Mouse (Mus musculus): Measurements from ENCODE around the gene Slc17a8. TPM values are rescaled to one million over a fixed set of nuclear protein-coding genes. Genes with fewer than 3 reads are reported as not detected.
"Not testable (repeated sequence)": the region's sequence is repeated elsewhere in the genome, so short reads cannot be mapped to it uniquely, and the experiment has no call there.

Gene Slc17a8
- total RNA-seq (2021), result not detected
- long read RNA-seq, experiment 1, result 0 reads
- long read RNA-seq, experiment 2, result 0 reads

DNA sequence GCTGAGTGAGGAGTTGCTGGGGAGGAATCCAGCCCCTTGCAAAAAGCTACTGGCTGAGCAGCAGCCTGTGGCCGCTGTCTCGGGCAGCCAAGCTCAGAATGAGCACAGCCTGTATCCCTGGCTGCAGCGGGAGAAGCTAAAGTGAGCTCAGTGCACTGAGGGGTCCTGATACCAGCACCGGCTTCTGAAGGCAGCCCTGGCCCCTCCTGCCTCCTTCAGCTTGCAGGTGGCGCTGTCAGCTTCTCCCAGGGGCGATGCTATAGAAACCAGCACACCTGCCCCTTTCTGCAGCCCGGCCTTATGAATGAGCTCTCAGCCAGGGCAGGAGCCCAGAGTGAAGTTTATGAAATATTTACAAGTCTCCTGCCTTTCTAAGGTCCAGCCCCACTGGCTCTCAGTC is at the start of gene Slc17a8:
TSS of gene Slc17a8 (minus strand) at position 125 of the 400 bp plus-strand sequence.
- DNase-seq, result no peak

GRCm38 (mm10) chr10:89670371-89670770 is 49.3 kb upstream of the Slc17a8 start:
- not testable (repeated sequence) for DNase-seq

DNA sequence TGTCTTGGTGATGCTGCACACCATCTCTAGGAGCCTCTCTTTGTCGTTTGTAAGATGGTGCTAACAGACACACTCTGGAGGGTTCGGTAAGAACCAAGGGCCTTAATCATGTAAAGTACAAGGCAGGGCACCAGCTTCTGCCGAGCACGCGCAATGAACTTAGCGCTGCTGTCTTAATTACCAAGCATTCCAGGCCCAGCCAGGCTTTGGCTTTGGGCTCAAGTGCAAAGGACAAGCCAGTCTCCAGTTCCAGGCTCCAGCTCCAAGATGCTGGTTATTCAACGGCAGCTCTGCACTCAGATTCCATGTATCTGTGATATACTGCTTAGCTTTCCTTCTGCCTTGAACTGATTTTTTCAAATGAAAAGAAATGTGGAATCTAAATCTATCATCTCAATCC is 46.5 kb upstream of the Slc17a8 start:
- DNase-seq, result no peak

- no peak for DNase-seq
Observed at GRCm38 (mm10) chr10:89665679-89666078, 44.6 kb upstream of the Slc17a8 start.

- no peak for DNase-seq
Observed at GRCm38 (mm10) chr10:89664977-89665645, 44.1 kb upstream of the Slc17a8 start.

GRCm38 (mm10) chr10:89656366-89656765 is 35.3 kb upstream of the Slc17a8 start:
- no peak for DNase-seq

DNA sequence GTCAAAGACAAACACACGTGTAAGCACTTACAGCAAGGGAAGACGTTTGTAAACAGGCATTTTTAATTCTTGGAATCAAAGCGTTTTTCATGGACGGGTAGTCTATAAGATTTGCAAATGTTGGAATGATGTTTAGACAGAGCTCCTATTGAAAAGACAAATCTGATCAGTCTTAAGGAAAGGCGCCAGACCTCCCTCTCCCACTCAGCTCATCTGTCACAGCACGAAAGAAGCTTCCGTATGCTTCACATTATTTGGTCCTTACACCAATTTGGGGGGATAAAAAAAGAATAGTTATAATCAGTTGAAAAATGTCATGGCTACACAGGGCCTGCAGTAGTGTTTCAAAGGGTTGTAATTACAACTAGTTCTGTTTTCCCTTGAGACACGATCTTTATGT is 31.9 kb upstream of the Slc17a8 start:
- no peak for DNase-seq

- DNase-seq, result no peak
Observed at GRCm38 (mm10) chr10:89651691-89652090, 30.6 kb upstream of the Slc17a8 start.

- DNase-seq, result no peak
Observed at GRCm38 (mm10) chr10:89646918-89647317, 25.9 kb upstream of the Slc17a8 start.

DNA sequence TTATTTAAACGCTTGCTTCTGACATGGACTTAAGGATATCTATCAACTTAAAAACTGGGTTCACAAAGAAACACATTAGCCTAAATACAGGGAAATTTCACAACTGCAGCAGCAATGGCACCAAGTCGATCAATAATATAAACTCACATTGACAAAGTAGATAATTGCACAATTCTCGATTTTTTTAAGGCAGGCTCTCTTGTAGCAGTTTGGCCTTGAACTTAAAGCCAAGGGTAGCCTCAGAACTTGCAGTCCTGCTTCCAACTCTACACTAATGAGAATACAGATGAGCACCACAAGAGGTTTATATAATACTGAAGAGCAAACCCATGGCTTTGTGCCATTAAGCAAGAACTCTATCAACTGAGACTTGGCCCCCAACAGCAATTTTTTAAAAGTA is 15.9 kb upstream of the Slc17a8 start:
- DNase-seq, result no peak

GRCm38 (mm10) chr10:89635018-89635417 is 14.0 kb upstream of the Slc17a8 start:
- no peak for DNase-seq

- no peak for DNase-seq
Observed at GRCm38 (mm10) chr10:89633736-89634426, 12.8 kb upstream of the Slc17a8 start.

DNA sequence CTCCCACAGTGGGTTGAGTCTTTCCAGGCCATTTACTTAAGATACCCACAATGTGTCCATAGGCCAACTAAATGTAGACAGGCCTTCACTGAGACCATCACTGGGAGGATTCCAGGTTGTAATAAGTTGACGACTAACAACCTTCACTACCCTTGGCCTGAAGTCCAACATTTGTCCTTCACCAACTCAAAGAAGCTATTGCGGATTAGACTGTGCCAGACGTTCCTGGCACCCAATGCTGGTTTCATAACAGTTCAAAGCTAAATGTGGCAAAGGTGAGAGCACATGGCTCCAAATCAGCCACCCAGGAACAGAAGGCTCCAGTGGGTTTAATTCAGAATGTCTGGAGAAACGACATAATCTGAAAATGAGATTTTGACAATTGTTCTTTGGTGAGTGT is 12.1 kb upstream of the Slc17a8 start:
- DNase-seq, result no peak

DNA sequence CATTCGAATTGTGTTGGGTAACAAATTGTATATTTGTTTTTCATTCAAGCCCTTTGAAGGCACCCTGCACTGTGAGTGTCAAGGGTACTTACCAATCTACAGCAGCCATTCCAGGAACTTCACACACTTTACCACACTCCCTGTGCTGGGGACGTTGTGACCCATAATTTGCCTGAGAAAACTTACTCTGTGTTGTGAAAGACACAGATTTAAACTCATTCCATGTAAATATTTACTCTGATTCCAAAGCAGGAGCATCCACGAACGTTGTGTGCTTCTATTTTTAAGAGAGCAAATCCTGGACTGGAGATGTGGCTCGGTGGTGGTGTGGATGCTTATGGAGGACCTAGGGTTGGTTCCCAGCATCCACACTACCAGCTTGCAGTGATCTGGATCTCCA is 10.8 kb upstream of the Slc17a8 start:
- DNase-seq, result no peak

- no peak for DNase-seq
Observed at GRCm38 (mm10) chr10:89630564-89630963, 9.5 kb upstream of the Slc17a8 start.

GRCm38 (mm10) chr10:89630052-89630451 is 9.0 kb upstream of the Slc17a8 start:
- no peak for DNase-seq

- DNase-seq, result no peak
Observed at GRCm38 (mm10) chr10:89626714-89627113, 5.7 kb upstream of the Slc17a8 start.

DNA sequence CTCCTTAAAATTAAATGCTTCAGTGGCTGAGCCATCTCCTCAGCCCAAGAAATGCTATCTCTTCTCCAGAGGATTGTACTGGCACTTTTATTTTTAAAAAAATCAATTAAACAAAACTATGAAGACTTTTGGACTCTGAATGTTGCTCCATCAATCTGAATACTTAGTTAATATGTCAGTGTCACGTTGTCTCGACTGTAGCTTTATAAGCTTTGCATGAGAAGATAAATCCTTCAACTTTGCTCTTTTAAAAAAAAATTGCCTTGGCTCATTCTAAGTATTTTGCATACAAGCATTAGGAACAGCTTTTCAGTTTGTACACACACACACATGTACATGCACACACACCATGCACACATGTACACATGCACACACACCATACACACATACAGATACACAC is 3.1 kb upstream of the Slc17a8 start:
- DNase-seq, result no peak

DNA sequence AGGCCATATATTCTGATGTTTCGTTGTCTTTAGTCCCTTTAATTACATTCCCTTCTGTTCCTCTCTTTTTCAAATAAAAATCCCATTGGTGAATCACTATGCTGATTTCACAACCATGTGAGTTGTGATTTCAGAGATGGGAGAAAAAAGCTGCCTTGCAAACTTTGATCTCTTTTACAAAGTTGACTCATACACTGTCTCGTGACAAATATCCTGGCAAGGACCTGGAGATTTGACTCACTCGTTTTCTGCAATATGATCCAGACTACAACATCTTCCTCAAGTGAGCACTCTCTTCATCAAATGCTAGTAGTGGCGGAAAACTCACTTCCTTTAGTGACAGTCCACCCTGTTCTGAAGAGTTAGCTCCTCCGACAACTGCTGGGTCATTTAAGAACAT is 21.7 kb downstream of the Slc17a8 start:
- DNase-seq, result no peak

DNA sequence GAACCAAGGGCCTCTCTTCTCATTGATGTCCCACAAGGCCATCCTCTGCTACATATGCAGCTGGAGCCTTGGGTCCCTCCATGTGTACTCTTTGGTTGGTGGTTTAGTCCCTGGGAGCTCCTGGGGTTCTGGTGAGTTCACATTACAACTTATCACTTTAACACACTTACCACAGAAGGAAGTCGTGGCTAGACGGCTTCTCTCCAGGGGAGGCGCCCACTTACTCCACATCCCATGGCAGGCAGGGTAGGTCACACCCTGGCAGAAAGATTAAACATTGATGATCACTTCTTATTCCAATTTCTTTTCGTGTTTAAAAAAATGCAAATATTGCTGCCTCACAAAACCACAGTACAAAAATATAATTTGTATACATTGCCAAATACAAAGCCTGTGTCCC is 23.8 kb downstream of the Slc17a8 start:
- DNase-seq, result no peak

DNA sequence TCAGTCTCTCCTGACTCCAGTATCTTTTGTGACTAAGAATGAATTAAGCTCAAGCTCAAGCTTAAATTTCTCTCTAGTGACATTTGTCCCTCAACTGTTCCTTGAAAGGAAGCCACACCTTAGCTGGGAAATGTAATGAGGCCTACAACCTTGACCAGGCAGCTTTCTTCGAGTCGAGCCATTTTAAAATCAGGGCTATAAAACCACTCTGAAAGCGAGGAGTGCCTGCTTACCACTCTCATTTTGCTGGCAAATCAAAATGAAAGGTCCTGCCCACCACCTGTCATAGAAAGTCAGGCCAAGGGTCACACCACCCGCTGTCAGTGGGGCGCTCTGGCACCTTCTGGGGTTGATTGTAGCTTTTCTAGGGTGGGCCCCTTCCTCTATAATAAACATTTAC is 25.1 kb downstream of the Slc17a8 start:
- no peak for DNase-seq

DNA sequence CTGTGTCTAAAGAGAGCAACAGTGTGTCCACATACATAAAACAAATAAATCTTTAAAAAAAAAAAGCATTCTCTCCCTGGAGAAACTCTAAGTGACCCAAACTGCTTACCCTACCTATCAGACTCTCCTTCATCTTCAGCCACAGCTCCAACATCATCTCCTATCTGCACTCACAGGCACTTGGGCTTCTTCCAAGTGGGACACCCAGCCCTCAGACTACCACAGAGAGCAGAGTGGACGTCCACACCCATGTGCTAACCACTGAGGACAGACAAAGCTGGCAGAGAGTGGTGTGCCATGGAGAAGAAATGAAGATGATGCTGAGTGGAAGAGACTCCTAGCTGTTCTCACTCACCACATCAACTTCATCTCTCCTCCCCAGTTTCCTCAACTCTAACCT is 25.5 kb downstream of the Slc17a8 start:
- no peak for DNase-seq

- no peak for DNase-seq
Observed at GRCm38 (mm10) chr10:89594309-89594708, 26.7 kb downstream of the Slc17a8 start.

- DNase-seq, result no peak
Observed at GRCm38 (mm10) chr10:89592797-89593196, 28.3 kb downstream of the Slc17a8 start.

Measured in gastrocnemius, postnatal 25 days (tissue).